Mouse (Mus musculus) bone marrow macrophage, adult 2 months (primary cell): ENCODE measurements around the gene Epsti1. TPM values are rescaled to one million over a fixed set of nuclear protein-coding genes. Genes with fewer than 3 reads are reported as not detected.
A peak's percentile ranks its signal among the peaks of the same experiment; 100 is the strongest.

ENCODE experiments used
- H3K27ac ChIP-seq: 2 replicates; pipeline ENCODE4 v1.5.1; 2012; ENCODE audit warnings: low read depth, low read length; ENCODE audit not compliant: insufficient read depth
- H3K4me1 ChIP-seq: 2 replicates; pipeline ENCODE4 v1.6.1; 2012; ENCODE audit warnings: low read length; ENCODE audit not compliant: control insufficient read depth, insufficient read depth
- H3K4me3 ChIP-seq: 2 replicates; pipeline ENCODE4 v1.5.1; 2012; ENCODE audit warnings: mild to moderate bottlenecking, low read length, moderate library complexity; ENCODE audit not compliant: insufficient read depth
- CTCF ChIP-seq: IDR thresholded peaks from 2 replicates; pipeline ENCODE4 v1.5.1; 2012; ENCODE audit warnings: low read depth, mild to moderate bottlenecking, low read length, moderate library complexity
- POLR2A ChIP-seq: IDR thresholded peaks from 2 replicates; pipeline ENCODE4 v1.6.1; 2012; ENCODE audit warnings: mild to moderate bottlenecking, low read depth, low read length, borderline replicate concordance
- polyA plus RNA-seq: library from polyadenylated mRNA; stranded (reverse); fragments of >200 nt; gene quantifications from 2 replicates; pipeline ENCODE4 v1.2.4, GENCODE M21; 2012; ENCODE audit not compliant: missing spikeins, insufficient read depth, insufficient read length

Gene Epsti1
- polyA plus RNA-seq, 1 experiment: 132 TPM

DNA sequence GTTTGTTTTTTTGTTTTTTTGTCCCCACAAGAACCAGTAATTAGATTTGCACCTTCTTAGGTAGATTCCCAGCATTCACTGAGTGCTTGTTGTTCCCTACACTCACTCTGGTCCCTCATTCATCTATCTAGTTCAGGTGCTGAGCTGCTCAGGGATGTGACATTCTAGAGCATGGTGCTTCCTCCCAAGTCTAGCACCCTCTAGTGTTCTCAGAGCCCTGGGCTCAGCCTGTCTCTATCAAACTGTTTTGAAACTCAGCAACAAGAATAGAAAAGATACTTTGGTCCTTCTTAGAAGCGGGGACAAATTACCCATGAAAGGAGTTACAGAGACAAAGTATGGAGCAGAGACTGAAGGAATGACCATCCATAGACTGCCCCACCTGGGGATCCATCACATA, 37.1 kb downstream of the Epsti1 start:
- no peak overlapping the region for H3K4me3 ChIP-seq
- no peak overlapping the region for H3K27ac ChIP-seq
- no peaks in the 10 kb centered on the region for H3K4me1 ChIP-seq
- TF ChIP-seq POLR2A (no peak), CTCF (no peak)

DNA sequence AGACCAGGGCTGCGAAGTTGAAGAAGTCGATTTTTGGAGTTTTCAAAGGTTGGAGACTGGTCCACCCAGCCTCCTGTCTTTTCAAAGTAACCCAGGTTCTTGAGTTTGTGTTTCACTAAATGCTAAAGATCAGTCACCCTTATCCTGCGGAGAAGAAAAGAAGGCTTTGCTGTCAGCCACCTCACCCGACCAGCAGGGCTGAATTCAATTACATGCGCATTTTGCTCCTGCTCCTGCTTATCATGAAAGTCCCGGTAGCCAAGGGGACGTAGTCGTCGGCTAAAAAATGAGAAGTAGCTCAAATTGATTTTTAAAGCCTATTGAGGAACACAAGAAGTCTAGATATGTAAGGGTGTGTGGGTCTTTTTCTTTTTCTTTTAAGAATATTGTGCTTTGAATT, 38.2 kb downstream of the Epsti1 start:
- Histone ChIP-seq H3K27ac (no peak overlapping the region), H3K4me1 (no peaks in the 10 kb centered on the region), H3K4me3 (no peak overlapping the region)
- TF ChIP-seq CTCF: no peak
- TF ChIP-seq POLR2A: no peak

DNA sequence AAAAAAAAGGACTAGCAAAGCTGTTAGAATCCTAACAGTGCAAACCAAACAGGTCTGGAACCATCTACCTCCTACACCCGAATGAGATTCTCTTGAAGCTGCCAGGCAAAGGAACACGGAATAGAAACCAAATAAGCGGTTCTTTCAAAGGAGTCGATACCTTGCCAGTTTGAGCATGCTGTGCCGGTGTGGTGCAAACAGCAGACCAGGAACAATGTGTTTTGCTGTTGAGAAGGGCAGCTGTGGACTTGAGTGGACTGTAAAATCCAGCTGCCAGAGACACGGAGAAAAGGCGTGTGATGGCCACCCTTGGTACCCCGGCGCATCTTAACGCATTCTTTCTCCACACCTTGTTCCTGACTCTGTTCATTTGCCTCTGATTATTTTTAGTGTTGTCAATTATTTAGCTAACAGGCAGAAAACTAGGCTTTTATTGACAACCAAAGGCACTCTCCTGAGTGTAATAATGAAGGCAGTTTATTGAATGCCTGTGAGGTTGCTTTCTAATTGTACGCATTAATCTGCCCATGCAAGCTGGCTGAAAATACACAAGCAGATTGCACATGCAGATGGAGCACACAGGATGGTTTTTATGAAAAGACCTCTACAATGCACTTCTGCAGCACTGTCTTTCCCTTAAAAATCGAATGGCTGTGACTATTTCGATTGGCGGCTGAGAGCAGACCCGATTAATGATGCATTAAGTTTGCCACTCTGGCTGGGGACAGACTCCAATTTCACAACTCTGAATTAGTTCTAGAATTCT, 38.9 kb downstream of the Epsti1 start:
- TF ChIP-seq POLR2A: no peak
- no peak for TF ChIP-seq CTCF
- no peak overlapping the region for H3K27ac ChIP-seq
- no peaks in the 10 kb centered on the region for H3K4me1 ChIP-seq
- no peak overlapping the region for H3K4me3 ChIP-seq

DNA sequence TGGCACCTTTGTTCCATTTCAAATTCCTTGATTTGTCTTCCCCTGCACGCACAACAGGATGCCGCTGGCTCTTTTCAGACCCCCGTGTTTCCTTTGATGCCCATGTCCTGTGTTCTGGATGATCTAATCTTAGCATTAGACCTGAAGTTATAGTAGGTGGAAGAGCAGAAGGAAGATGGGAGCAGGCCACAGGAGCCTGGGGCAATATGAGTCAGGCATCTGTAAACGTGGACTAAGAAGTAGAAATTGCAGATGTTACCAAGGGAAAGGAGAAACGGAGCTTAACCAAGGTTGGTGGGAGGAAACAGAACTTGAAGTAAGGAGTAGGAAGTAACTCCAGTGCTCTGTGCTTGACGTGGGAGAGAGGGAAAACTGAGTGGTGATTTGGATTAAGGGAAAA, 57.7 kb downstream of the Epsti1 start:
- no peak overlapping the region for H3K27ac ChIP-seq
- no peak for TF ChIP-seq CTCF
- no peak for TF ChIP-seq POLR2A
- no peak overlapping the region for H3K4me3 ChIP-seq
- H3K4me1 ChIP-seq: peaks cover 10% of the 10 kb centered on the region

DNA sequence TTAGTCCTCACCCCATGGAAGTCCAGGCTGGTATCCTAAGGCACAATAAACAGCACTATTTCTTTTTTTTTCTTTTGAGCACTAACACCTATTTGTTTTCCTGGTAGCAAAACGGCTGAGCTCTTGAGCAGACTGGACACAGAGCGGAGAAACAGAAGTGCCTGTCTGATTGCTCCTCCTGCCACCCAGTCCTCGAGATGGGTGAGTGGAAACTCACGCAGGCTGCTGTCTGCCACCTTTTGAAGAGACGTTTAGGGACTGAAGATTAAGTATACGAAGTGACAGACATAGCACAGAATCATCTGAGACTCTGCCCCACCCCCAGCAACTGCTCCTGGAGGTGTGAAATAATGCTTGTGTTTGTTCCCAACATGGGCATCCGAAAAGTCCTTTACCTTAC, 59.5 kb downstream of the Epsti1 start:
- H3K27ac ChIP-seq: no peak overlapping the region
- H3K4me3 ChIP-seq: no peak overlapping the region
- TF ChIP-seq CTCF (no peak), POLR2A (no peak)
- H3K4me1 ChIP-seq: peaks cover 10% of the 10 kb centered on the region

DNA sequence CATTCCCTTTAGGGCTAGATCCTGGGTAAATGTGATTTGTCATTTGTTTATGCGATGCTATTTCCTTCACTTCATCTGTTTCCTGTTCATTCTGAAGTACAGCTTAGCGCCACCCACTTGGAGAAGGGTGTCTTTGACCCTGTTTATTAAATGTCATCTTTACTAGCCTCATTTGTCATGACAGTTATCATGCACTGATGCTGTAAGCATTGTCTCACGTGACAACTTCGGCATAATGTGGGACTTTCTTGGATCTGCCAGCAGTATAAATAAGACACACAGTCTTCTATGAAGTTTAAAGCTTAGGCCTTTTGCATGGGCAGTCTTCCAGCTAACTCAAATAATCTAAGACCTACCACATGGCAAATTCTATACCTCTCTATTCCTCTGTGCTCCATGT, 67.3 kb downstream of the Epsti1 start:
- peaks cover 14% of the 10 kb centered on the region for H3K4me1 ChIP-seq
- no peak overlapping the region for H3K27ac ChIP-seq
- no peak overlapping the region for H3K4me3 ChIP-seq
- TF ChIP-seq CTCF (no peak), POLR2A (no peak)

DNA sequence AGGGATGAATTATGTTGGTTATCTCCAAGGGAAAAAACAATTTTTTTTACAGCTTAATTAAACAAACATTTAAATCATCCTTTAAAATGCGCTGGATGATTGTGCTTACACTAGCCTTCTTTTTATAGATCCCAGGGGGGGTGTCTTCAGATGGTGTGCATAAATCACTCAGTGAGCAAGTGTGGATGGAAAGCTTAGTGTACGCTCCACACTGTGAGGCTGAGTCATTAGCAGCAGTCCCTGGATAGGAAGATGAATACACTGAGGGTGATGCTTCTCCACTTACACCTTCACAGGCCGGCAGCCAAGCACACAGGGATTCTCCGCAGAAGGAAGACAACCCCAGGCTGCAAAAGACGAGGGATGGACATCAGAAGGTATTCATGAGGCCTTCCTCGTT, 70.2 kb downstream of the Epsti1 start:
- H3K4me1 ChIP-seq: peaks cover 16% of the 10 kb centered on the region
- TF ChIP-seq CTCF (no peak), POLR2A (no peak)
- no peak overlapping the region for H3K4me3 ChIP-seq
- no peak overlapping the region for H3K27ac ChIP-seq

DNA sequence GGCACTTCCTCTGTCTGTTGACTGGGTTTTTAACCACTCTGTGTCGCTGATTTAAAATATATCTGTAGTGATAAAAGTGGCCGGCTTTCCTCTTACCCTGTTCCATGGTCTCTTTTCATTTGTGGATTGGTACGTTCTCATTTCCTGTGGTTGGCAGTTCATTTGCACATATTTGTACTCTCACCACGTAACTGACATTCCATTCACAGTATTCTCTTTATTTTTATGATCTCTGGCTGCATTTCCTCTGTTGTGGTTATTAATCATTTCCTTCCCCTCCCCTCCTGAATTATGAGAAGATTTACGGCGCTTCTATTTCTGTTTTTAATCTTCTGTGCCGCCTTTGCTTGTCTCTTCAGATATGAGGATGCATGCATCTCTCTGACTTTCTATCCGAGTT, 71.7 kb downstream of the Epsti1 start:
- peak overlapping the region; percentile 11; the same call in 1 of the 2 replicates for H3K27ac ChIP-seq
- H3K4me1 ChIP-seq: peaks cover 16% of the 10 kb centered on the region
- TF ChIP-seq CTCF (no peak), POLR2A (no peak)

DNA sequence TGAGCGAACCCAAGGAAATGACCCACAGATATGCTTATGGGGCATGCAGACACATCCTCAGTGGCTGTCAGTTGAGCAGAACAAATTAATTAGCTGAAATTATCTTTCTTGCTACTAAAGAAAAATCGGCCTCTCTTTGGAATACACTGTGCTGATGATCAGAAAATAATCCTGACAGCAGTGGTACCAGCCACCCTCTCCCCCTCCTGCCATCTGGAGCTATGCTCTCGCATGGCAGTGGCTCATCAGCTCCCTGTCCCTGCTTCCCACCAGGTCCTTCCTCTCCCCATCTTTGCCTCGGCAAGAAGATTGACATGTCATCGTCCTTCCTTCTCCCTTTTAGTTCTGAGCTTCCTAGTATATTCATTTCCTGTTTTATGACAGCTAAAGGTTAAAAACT, 77.5 kb downstream of the Epsti1 start:
- no peak for TF ChIP-seq POLR2A
- no peak for TF ChIP-seq CTCF
- no peak overlapping the region for H3K4me3 ChIP-seq
- H3K4me1 ChIP-seq: peaks cover under 1% of the 10 kb centered on the region
- H3K27ac ChIP-seq: no peak overlapping the region

More for the DNA sequence above, 71.7 kb downstream of the Epsti1 start:
- H3K4me3 ChIP-seq: no peak overlapping the region

DNA sequence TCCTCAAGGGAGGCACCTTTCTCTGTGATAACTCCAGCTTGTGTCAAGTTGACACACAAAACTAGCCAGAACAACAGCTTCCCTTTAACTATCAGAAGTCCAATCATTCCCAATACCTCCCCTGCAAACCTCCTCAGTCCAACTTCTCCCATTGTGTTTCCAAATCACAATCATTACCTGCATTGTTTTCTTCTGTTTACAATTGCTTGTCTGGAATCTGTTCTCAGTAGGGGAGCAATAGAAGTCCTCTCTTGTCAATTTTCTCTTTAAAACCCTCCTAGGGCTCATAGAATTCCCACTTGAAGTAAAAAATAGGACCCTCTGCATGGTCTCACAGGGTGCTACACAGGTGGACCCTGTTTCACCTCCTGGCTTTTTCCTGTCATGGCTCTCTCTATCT, 93.7 kb downstream of the Epsti1 start:
- Histone ChIP-seq H3K4me1 (no peaks in the 10 kb centered on the region), H3K4me3 (no peak overlapping the region), H3K27ac (no peak overlapping the region)
- TF ChIP-seq POLR2A (no peak), CTCF (no peak)
